Mouse (Mus musculus): ENCODE measurements around the gene Mr1.

GRCm38 (mm10) chr1:155093145-155093791 is 53.3 kb downstream of the Mr1 start:
- TF ChIP-seq CTCF (IDR thresholded peaks at IDR 0.05) (no peak), EP300 (IDR thresholded peaks at IDR 0.05) (no peak)

All from lung, postnatal 0 days (tissue).